In the genomic region with DNA sequence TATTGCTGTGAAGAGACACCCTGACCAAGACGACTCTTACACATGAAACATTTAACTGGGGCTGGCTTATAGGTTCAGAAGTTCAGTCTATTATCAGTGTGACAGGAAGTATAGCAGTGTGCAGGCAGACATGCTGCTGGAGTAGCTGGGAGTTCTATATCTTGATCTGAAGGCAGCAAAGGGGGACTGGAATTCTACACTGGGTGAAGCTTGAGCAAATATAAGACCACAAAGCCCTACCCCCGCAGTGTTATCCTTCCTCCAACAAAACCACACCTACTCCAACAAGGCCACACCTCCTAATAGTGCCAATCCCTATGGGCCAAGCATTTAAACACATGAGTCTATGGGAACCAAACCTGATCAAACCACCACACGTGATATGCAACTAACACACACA, we compare ENCODE assay signal across 24 mouse cellular contexts.
"Had no signal": no experiment of that assay in that cellular context is flagged by ENCODE, and none has a peak within 500 bp of the region (broad histone marks: within the 10 kb centered on the region; RNA-seq: fewer than 3 reads in every experiment).

No protein-coding gene starts in this region.

- H3K4me1 ChIP-seq: hindbrain, embryonic 10.5 days; hindbrain, embryonic 12.5 days; limb, embryonic 12.5 days had no signal

- H3K27me3 ChIP-seq: heart, embryonic 12.5 days; hindbrain, embryonic 12.5 days; kidney, embryonic 15.5 days; limb, embryonic 12.5 days had no signal

- ATAC-seq: hindbrain, embryonic 16.5 days; intestine, embryonic 16.5 days had no signal

- H3K9me3 ChIP-seq: heart, embryonic 10.5 days; heart, embryonic 12.5 days; hindbrain, embryonic 10.5 days; hindbrain, embryonic 12.5 days; kidney, embryonic 15.5 days; limb, embryonic 10.5 days; limb, embryonic 12.5 days had no signal

- H3K27ac ChIP-seq: heart, embryonic 10.5 days; hindbrain, embryonic 10.5 days; hindbrain, embryonic 12.5 days; hindbrain, embryonic 14.5 days; kidney, embryonic 15.5 days; kidney, postnatal 0 days; left cerebral cortex, adult 2 months; limb, embryonic 10.5 days; limb, embryonic 12.5 days had no signal

- H3K36me3 ChIP-seq: heart, embryonic 12.5 days had no signal

- H3K4me2 ChIP-seq: heart, embryonic 12.5 days; hindbrain, embryonic 12.5 days; hindbrain, embryonic 14.5 days; kidney, embryonic 15.5 days; limb, embryonic 12.5 days had no signal

- H3K9ac ChIP-seq: heart, embryonic 12.5 days; hindbrain, embryonic 12.5 days; hindbrain, embryonic 14.5 days; kidney, embryonic 15.5 days; limb, embryonic 12.5 days had no signal

- DNase-seq: gastrocnemius, postnatal 14 days; heart, adult 18-20 months; heart, postnatal 10 days; heart, postnatal 4 days; kidney, adult 11 months; kidney, adult 2 months; kidney, adult 9 months; kidney, postnatal 14 days; kidney, postnatal 36 days; layer of hippocampus, adult 9-11 months; layer of hippocampus, postnatal 36 days; liver had no signal

- H3K4me3 ChIP-seq: heart, embryonic 10.5 days; heart, embryonic 12.5 days; hindbrain, embryonic 10.5 days; hindbrain, embryonic 12.5 days; kidney, embryonic 15.5 days; left cerebral cortex, adult 2 months; limb, embryonic 10.5 days; limb, embryonic 12.5 days had no signal
